Mouse (Mus musculus) urinary bladder, adult 2 months (tissue): Measurements from ENCODE around the gene Gpr142. TPM values are rescaled to one million over a fixed set of nuclear protein-coding genes. Genes with fewer than 3 reads are reported as not detected.

ENCODE experiments used
- DNase-seq: peaks from one replicate; pipeline ENCODE4 v3.0.0; 2022; ENCODE audit warnings: low spot score
- polyA plus RNA-seq: library from polyadenylated mRNA; depleted of rRNA; stranded (reverse); fragments of >200 nt; gene quantifications from 2 replicates; pipeline ENCODE4 v1.2.3, GENCODE M21; 2012

Gene Gpr142
- polyA plus RNA-seq, 1 experiment, result not detected

DNA sequence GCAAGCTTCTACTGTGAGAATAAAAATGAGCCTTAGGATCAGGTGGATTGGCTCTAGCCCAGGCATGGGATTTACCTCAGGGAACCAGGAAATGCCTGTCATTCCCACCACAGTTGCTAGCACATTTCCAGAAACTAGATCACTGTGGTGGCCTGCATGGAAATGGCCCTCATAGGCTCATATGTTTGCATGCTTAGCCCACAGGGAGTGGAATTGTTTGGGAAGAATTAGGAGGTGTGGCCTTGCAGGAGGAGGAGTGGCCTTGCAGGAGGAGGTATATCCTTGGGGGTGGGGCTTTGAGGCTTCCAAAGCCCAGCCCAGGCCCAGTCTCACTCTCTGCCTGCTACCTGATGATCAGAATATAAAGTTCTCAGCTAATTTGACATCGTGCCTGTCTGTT is 3.2 kb downstream of the Gpr142 start:
- no peak for DNase-seq

DNA sequence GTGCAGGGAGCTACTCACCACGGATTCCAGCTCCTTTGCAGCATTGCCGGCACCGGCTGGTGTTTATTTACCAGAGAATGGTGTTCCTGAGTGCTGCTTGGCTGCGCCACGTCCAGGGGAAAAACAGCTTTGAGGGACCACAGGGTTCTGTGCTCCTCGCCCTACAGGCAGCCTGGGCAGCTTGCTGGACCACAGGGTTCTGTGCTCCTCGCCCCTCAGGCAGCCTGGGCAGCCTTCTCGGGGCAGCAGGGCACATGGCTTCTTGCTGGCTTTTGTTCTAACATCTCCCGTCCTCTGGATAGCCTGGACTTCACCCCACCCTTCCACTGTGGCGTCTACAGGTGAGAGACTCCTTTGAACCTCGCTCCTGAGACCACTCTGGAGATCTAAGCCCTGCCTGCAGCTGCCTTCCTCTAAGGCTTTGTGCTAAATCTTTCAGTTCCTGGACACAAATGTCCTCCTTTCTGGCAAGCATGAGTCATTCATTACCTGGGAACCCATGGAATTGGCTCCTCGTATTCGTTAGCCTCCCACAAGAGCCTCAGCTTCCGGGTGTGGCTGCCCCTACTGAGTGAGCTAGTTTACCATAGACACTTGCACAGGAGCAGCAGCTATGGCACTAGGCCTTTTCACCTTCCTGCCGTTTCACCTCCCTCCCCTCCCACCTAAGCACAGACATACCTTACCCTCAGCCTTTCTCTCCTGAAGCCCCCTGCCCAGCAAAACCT is 4.0 kb downstream of the Gpr142 start:
- DNase-seq, result no peak

DNA sequence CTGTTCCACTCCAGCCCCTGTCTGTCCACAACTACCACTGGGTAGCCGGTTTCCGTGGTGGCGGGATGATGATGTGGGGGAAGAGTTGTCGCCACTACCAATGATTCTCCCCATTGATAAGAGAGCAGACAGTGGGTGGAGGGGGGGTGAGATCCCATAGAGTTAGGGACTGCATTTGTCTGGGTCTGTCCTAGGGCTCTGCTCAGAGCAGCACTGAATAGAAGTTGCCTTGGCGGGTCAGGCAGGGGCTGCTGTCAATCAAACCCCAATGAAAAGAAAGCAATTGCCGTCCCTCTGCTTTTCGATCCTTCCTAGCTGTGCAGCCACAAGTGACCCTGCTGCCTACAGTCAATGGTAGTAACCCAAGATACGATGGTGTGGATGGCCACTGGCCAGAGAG is 5.3 kb downstream of the Gpr142 start:
- DNase-seq, result no peak

DNA sequence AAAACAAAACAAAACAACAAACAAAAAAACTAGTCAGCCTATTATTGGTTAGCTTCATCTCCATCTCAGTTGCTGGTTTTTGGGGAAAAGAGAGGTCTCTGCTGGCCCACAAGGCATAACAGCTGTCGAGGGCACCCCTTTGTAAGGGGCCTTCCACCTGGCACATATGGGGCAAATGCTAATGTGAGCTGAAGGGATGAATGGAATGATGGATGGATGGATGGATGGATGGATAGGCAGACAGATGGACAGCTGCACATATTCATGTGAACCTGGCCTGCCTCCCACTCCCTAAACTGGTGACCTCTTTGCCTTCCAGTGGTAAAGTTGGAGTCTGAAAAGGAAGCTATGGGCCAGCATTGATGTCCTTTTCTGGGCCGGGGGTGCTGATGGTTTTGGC is 8.3 kb downstream of the Gpr142 start:
- no peak for DNase-seq

DNA sequence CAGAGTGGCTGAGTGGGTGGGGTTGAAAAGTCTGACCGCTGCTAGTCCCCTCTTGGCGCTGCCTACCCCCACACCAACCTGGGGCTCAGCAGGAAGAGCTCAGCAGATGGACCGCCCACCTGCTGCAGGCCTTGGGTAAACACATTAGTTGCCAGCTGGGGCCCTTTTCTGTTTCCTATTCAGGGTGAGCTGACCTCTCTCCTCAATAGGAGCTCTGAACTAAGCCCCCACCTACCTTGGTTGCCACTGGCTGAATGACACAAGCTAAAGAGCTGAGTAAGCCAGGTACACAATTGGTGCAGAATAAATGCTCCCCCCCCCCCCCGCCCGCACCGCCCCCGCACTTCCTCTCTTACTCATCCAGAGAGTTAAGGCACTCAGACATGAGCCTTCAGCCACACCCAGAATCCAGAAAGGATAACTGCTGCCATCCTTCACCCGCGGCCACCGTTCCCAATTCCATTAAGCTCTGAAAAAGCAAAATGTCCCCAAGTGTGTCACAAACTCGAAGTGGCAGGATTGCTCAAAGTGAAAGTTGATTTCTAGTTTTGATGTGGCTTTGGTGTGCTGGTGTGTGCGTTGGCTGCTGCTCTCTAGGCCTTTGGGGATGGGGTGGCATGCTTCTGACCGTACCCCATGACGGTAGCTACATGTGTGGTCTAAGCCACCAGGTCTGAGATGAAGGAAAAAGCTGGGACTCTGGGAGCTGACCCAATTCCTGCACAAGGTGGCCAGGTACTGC is 9.1 kb downstream of the Gpr142 start:
- DNase-seq, result no peak

DNA sequence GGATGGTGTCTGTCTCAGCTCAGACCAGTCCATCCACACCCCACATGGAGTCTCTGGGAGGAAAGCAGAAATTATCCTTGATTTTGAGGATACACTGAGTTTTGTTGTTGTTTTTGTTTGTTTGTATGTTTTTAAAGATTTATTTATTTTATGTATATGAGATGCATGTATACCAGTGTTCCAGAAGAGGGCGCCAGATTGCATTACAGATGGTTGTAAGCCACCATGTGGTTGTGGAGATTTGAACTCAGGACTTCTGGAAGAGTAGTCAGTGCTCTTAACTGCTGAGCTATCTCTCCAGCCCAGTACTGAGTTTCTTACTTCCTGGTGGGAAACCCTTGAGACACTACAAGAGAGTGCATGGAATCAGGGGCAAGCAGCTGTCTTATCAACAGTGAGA is 10.6 kb downstream of the Gpr142 start:
- DNase-seq, result no peak

DNA sequence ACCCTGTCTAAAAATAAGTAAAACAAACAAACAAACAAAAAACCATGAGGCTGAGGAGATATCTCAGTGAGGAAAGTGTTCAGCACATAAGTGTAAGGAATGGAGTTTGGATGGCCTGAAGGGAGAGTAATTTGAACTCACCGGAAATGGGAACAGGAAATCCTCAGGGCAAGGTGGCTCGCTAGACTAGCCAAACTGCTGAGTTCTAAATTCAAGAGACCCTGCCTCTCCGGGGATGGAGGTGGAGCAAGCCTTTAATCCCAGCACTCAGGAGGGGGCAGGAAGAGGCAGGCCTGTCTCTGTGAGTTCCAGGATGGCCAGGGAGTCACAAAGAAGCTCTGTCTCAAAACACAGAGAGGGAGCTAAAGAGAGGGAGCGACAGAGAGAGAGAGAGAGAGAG is 11.6 kb downstream of the Gpr142 start:
- no peak for DNase-seq

DNA sequence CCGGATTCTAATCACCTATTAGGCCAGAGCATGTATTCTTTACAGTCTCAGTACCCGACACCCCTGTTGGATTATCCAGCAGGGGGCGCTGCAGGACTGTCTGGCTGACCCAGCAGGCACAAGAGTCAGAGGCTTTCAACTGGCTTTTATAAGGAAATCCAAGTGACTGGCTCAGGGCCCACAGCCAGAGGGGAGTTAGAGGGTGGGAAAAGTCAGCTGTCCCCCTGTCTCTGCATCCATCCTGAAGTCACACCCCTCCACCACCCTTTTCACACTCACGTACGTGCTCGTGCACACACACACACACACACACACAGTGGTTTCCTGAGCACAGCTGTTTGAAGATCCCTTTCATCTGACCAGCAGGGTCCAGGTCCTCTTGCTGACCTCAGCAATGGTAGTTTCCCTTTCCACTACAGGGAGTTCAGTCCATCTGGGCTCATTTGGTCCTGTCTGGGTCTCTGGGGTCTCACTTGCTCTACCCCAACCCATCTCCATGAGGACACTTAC is 14.1 kb downstream of the Gpr142 start:
- DNase-seq, result peak; percentile 89

DNA sequence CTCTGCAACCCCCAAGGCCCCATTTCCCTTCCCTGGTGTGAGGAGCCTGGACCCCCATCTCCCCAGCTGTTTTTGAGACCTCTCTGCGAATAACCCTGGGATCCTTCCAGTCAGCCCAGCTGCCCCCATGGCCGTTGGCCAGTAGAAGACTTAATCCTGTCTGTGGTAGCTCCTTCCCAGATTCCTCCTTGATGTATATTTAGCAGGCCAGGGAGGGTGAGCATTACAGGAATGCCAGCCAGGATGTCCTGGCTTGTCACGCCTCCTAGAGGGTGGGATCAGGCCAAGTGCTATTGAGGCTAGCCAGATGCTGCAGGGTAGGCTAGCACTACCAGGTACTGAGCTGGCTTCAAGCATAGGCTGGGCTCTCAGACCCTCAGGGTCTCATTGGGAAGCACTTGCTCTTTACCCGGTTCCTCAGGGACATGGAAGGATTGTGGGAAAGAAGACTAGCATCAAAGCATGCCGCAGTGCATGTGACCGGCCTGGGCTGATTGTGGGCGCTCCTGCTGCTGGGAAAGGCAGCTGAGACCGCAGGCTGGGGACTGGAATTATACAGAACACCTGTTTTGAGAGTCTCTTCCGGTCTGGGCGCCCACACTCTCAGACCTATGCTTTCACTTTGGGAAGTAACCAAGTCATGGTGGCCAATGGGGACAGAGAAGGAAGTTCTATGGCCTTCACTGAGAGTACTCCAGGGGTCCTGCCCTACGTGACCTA is 16.3 kb downstream of the Gpr142 start:
- DNase-seq, result no peak

DNA sequence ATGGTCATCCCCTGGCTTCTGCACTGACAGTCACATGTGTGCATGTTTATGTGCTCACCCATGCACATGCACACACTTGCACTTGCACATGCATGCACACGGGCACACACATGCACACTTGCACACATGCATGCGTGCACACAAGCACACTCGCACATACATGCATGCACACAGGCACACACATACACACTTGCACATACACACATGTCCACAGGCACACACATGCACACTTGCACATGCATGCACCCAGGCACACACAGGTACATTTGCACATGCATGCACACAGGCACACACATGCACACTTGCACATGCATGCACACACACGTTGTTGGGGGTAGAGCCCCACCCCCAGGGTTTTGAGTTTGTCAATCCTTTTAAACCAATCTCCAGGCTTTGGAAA is 18.2 kb downstream of the Gpr142 start:
- DNase-seq, result no peak

DNA sequence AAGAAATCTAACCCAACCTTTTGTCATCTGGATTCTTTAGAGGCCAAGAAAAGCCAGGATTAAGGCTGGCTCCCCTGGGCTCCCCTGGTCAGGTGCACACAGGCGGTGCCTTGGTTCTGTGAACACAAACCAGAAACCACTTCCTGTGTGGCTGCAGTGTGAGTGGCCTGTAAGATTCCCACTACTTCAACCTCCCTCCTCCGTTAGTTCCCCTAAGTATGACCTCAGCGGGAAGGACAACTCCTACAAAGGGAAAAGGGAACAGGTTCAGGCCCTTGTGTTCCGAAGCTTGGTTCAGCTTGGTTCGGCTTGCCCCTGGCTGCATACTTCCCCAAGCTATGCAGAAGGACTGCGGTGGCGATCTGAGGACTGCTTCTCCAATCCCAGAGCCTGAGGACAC is 19.5 kb downstream of the Gpr142 start:
- no peak for DNase-seq

DNA sequence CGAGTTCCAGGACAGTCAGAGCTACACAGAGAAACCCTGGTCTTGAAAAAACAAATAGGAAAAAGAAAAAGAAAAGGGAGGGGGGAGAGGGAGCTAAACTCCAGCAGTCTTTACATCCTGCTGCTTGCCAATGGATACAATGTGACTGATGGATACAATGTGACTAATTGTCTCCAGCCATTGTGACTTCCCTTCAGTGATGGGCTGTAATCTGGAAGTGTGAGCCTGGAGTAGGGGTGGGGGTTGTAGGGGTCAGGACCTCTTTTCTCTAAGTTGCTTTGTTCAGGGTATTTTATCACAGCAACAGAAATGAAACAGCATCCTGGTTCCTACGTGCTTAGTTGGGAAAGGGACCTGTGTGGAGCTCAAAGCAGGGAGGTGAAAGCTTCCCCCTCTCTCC is 20.4 kb downstream of the Gpr142 start:
- DNase-seq, result no peak

DNA sequence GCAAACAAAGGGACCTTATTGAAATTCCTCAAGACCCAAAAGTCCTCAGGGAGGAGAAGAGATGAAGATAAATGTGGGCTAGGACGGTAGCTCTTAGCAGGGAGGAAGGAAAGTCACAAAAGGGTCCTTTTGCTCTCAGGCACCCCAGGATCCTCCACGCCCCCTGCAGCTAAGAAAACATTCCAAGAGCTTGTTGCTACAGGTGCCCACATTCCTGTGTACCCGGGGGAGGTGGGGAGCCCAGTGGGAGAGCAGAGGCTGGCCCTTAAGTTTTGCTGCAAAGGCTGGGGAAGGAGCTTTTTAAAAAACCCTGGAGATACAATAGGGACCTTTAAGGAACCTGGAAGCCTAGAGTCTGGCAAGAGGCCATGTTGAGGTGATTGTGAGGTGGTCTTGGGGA is 21.7 kb downstream of the Gpr142 start:
- DNase-seq, result no peak

DNA sequence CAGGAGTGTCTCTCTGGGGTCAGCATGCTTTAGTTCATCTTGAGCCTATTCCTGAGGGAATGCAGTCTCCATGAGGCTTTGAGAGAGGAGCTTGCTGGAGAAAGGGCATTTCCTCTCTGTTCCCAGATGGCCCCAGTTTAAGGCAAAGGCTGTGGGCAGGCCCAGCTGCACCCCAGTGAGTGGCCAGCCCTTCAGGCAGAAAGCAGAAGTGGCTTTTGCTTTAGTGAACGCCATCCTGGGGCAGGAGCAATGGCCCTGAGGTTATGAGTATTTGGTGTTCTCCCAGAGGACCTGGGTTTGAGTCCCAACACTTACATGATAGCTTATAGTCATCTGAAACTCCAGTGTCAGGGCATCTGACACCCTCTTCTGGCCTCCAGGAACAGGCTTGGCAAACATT is 22.6 kb downstream of the Gpr142 start:
- no peak for DNase-seq

DNA sequence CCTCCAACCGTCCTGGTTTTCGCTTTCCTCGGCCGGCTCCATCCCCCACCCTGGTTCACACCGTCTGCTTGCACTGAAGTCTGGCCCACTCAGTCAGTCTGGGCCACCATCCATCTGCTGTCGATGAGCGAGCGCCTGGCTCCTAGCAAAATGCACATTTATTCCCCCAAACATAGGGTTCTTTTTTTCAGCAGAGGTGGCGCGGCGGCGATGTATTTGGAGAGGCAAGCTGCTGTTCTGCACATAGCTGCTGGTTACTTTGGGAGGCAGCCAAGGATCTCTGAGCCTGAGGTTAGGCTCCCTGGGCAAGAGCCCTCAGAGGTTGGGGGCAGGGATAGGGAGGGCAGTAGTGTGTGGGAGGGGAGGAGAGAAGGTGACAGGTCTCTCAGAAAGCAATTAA is 24.0 kb downstream of the Gpr142 start:
- no peak for DNase-seq

DNA sequence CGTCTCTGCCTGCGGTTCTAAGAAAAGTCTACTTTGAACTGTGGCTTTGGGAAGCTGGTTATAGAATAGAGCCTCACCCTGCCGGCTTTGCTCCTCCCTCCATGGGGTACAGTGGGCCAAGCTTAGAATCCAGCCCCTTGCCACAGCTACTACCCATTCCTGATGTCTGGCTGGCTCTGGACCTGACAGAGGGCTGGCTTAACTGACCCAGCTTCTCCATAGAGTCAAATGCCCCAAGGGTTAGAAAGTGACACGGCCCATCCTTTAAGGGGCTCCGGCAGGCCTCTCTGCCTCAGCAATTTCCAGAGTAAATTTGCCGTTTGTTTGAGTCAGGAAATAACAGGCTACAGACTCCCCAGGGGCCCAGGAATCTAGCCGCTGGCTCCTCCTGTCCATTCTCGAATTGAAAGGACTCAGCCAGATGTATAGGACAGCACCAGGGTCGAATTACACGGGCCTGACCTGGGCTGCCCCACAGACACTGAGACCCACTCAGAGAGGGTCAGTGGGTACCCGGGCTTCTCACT is 24.5 kb downstream of the Gpr142 start:
- no peak for DNase-seq

DNA sequence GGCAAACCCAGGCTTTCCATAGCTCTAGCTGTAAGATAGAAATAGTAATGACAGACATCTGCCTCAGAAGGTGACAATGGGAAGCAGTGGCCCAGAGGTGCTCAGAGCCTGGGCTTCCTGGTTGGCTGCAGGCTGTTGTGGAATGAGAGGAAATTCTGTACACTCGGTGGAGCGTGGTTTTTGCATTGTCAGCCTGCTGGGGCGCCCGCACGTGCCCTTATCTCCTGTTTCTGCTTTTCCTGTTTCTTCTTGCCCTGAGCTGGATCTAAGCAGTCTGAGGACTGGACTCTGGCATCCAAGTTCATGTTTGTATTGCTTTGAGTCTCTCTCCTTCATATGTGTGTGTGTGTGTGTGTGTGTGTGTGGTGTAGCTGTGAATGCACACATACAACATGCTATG is 28.0 kb downstream of the Gpr142 start:
- no peak for DNase-seq

DNA sequence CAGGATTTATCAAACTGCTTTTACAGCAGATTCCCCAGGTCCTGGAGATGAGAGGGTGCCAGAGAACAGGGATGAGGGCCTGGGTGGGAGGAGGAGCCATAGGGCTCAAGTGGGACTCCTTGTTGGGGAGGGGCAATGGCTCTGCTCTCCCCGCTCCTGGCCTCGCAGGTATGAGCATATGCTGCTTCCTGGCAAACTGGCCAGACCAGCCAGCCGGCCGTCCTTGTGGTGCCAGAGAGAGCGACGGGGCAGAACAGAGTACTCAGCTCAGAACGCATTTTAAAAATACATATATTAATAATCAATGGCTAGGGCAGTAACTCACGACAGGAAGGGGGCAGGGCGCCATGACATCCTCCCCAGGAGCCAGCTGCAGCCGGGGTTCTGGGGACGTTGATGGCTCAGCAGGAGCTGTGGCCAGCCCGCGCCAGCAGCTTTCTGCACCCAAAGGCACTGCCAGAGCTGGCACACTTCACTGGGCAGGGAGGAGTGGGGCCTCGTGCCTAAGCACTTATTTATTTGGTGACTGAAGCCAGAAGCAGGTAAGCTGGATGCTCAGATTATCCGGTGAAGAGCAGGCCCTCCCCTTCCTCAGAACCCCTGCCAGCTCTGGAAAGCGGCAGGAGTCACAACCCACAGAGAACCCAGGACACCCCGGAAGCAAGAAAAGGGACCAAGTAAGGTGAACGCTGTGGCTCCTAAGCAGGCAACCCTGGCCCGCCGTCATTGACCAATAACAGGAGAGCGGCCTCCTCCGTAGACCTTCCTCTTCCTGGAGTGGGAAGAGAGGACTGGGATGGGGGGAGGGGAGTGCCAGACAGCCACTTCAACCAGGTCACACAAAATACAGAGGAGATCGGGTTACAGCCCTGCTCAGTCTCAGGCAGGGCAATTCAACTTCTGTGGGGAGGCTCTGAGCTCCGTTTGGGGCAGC is 31.0 kb downstream of the Gpr142 start:
- peak; percentile 51 for DNase-seq

DNA sequence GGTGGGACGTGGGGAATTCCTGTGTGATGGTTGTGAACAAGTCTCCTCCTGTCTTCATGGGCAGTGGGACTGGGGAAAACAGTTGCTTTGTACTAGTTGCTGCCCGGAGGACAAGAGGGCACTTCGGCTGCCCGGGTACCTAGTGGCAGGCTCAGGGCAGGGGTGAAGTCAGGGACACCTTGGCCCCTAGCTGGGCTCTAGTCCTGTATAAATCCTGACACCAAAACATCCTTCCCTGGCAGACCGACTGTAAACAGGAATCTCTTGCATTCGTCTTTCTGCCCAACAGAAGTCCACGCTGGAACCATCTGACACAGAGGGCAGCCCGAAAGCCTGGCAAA is 31.7 kb downstream of the Gpr142 start:
- no peak for DNase-seq

DNA sequence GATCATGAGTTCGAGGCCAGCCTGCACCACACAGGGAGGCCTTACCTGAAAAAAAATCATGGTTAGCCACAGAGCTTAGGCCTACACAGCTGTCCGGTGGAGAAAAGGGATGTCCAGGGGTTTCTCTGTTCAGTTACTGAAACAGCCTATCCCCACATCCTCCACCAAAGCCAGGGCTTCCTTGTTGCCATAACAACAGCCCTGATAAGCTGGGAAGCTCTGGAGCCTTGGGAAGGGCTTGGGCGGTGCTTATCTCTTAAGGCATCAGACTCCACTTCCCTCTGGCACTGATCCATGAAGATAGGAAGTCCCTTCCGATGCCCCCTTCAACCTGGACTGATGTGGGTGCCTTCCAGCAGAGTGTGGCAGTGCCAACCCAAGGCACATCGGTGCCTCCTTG is 34.4 kb downstream of the Gpr142 start:
- no peak for DNase-seq

DNA sequence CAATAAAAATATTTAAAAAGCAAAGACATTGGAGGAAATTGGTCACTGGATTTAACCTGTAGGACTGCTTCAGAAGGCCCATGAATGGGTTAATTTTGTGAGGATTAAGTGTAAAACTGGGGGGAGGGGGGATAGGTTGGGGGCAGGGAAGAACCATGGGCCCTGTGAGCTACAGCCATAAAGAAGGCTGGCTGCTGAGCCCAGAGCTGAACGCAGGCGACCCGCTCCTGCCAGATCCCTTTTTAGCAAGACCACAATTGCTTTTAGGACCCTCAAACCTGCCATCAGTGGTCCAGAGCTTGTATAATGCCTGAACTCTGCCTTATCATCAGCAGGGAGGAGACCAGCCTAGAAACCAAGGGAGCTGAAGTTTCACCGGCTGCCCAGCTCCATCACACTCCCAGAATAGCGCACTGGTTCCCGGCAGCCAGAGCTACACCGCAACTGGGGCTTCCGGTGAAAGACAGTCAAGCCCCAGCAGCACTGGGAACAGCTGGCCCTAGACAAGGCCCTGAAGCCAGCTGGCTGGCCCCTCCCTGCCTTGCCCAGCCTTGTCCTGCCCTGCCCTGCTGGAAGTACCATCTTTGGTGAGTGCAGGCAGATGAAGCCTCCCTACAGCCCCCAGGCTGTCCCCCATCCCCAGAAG is 45.2 kb downstream of the Gpr142 start:
- DNase-seq, result no peak
